Mouse (Mus musculus): ENCODE data around the gene Prss53. TPM values are rescaled to one million over a fixed set of nuclear protein-coding genes. Genes with fewer than 3 reads are reported as not detected.

Gene Prss53
- polyA plus RNA-seq, 1 experiment from 2014 or later: 1.2 TPM

GRCm38 (mm10) chr7:127894480-127894879, 3.7 kb upstream of the Prss53 start:
- H3K4me2 ChIP-seq: peak overlapping the region; percentile 88
- WGBS: 67% methylated on average over 5 of the region's 5 CpGs
- H3K9me3 ChIP-seq (replicated peaks): no peaks in the 10 kb centered on the region
- peak overlapping the region; percentile 68 for H3K9ac ChIP-seq
- H3K36me3 ChIP-seq: peaks cover 16% of the 10 kb centered on the region; the same call in 1 of the 2 replicates
- no peak overlapping the region; the same call in 1 of the 2 replicates for H3K27ac ChIP-seq
- ATAC-seq (replicated peaks; ENCODE audit: insufficient number of reproducible peaks, insufficient read depth, low FRiP score, low read depth): no peak
- peak overlapping the region; percentile 70 for H3K4me3 ChIP-seq
- no peaks in the 10 kb centered on the region for H3K27me3 ChIP-seq
- peaks cover 14% of the 10 kb centered on the region for H3K4me1 ChIP-seq (replicated peaks)

GRCm38 (mm10) chr7:127888821-127889220, 1.9 kb downstream of the Prss53 start:
- peaks cover 19% of the 10 kb centered on the region for H3K4me1 ChIP-seq (replicated peaks)
- no peaks in the 10 kb centered on the region for H3K27me3 ChIP-seq
- no peak overlapping the region for H3K4me2 ChIP-seq
- no peak overlapping the region for H3K27ac ChIP-seq
- 54% methylated on average over 3 of the region's 3 CpGs for WGBS
- no peak overlapping the region for H3K9ac ChIP-seq
- H3K36me3 ChIP-seq: peaks cover 54% of the 10 kb centered on the region
- H3K9me3 ChIP-seq (replicated peaks): no peaks in the 10 kb centered on the region
- H3K4me3 ChIP-seq: no peak overlapping the region
- no peak for ATAC-seq (replicated peaks; ENCODE audit: insufficient number of reproducible peaks, insufficient read depth, low FRiP score, low read depth)

- Histone ChIP-seq H3K4me2 (no peak overlapping the region), H3K4me3 (no peak overlapping the region), H3K27me3 (no peaks in the 10 kb centered on the region), H3K27ac (no peak overlapping the region), H3K4me1 (replicated peaks) (peaks cover 29% of the 10 kb centered on the region), H3K9me3 (replicated peaks) (no peaks in the 10 kb centered on the region), H3K36me3 (peaks cover 53% of the 10 kb centered on the region), H3K9ac (no peak overlapping the region)
- ATAC-seq (replicated peaks; ENCODE audit: insufficient number of reproducible peaks, insufficient read depth, low FRiP score, low read depth): no peak
- 75% methylated on average over 3 of the region's 3 CpGs for WGBS
These were observed 3.0 kb downstream of the Prss53 start for GRCm38 (mm10) chr7:127887781-127888180.

- Histone ChIP-seq H3K36me3 (peaks cover 59% of the 10 kb centered on the region), H3K9me3 (replicated peaks) (no peaks in the 10 kb centered on the region), H3K4me2 (no peak overlapping the region), H3K27me3 (no peaks in the 10 kb centered on the region), H3K4me1 (replicated peaks) (peaks cover 33% of the 10 kb centered on the region), H3K4me3 (no peak overlapping the region), H3K9ac (no peak overlapping the region), H3K27ac (no peak overlapping the region)
- ATAC-seq (replicated peaks; ENCODE audit: insufficient number of reproducible peaks, insufficient read depth, low FRiP score, low read depth): no peak
- WGBS: 74% methylated on average over 8 of the region's 8 CpGs
These were observed 3.6 kb downstream of the Prss53 start for GRCm38 (mm10) chr7:127887191-127887590.

GRCm38 (mm10) chr7:127886551-127886950, 4.2 kb downstream of the Prss53 start:
- WGBS: 87% methylated on average over 6 of the region's 6 CpGs
- Histone ChIP-seq H3K36me3 (peaks cover 65% of the 10 kb centered on the region), H3K9me3 (replicated peaks) (no peaks in the 10 kb centered on the region), H3K27me3 (no peaks in the 10 kb centered on the region), H3K9ac (no peak overlapping the region), H3K4me3 (no peak overlapping the region), H3K4me1 (replicated peaks) (peaks cover 33% of the 10 kb centered on the region), H3K27ac (no peak overlapping the region), H3K4me2 (no peak overlapping the region)
- ATAC-seq (replicated peaks; ENCODE audit: insufficient number of reproducible peaks, insufficient read depth, low FRiP score, low read depth): no peak

GRCm38 (mm10) chr7:127885951-127886350, 4.8 kb downstream of the Prss53 start:
- Histone ChIP-seq H3K36me3 (peaks cover 71% of the 10 kb centered on the region), H3K9ac (no peak overlapping the region), H3K27me3 (no peaks in the 10 kb centered on the region), H3K9me3 (replicated peaks) (no peaks in the 10 kb centered on the region), H3K4me1 (replicated peaks) (peaks cover 33% of the 10 kb centered on the region), H3K4me2 (no peak overlapping the region), H3K4me3 (no peak overlapping the region), H3K27ac (no peak overlapping the region)
- ATAC-seq (replicated peaks; ENCODE audit: insufficient number of reproducible peaks, insufficient read depth, low FRiP score, low read depth): no peak
- WGBS: 57% methylated on average over 6 of the region's 6 CpGs

- no peak overlapping the region for H3K9ac ChIP-seq
- H3K4me3 ChIP-seq: no peak overlapping the region
- H3K27ac ChIP-seq: no peak overlapping the region
- no peak overlapping the region for H3K4me2 ChIP-seq
- WGBS: 84% methylated on average over 12 of the region's 12 CpGs
- no peaks in the 10 kb centered on the region for H3K9me3 ChIP-seq (replicated peaks)
- no peaks in the 10 kb centered on the region for H3K27me3 ChIP-seq
- no peak for ATAC-seq (replicated peaks; ENCODE audit: insufficient number of reproducible peaks, insufficient read depth, low FRiP score, low read depth)
- peaks cover 69% of the 10 kb centered on the region for H3K36me3 ChIP-seq
- H3K4me1 ChIP-seq (replicated peaks): peaks cover 35% of the 10 kb centered on the region
These were observed 10.3 kb downstream of the Prss53 start for GRCm38 (mm10) chr7:127880431-127880830.

- 95% methylated on average over 9 of the region's 9 CpGs for WGBS
- Histone ChIP-seq H3K27me3 (no peaks in the 10 kb centered on the region), H3K4me1 (replicated peaks) (peaks cover 36% of the 10 kb centered on the region), H3K4me2 (no peak overlapping the region), H3K9me3 (replicated peaks) (no peaks in the 10 kb centered on the region), H3K4me3 (no peak overlapping the region), H3K36me3 (peaks cover 61% of the 10 kb centered on the region), H3K9ac (no peak overlapping the region), H3K27ac (no peak overlapping the region)
- no peak for ATAC-seq (replicated peaks; ENCODE audit: insufficient number of reproducible peaks, insufficient read depth, low FRiP score, low read depth)
These were observed 11.5 kb downstream of the Prss53 start for GRCm38 (mm10) chr7:127879301-127879700.

- H3K4me2 ChIP-seq: peak within 1 kb of the TSS; percentile 86
- peak; percentile 49 for ATAC-seq (replicated peaks; ENCODE audit: insufficient number of reproducible peaks, insufficient read depth, low FRiP score, low read depth)
- H3K27me3 ChIP-seq: no peaks in the 10 kb centered on the region
- H3K4me1 ChIP-seq (replicated peaks): peaks cover 25% of the 10 kb centered on the region
- peaks cover 36% of the 10 kb centered on the region for H3K36me3 ChIP-seq
- WGBS: under 1% methylated on average over 60 of the region's 60 CpGs
- peak within 1 kb of the TSS; percentile 99 for H3K27ac ChIP-seq
- no peaks in the 10 kb centered on the region for H3K9me3 ChIP-seq (replicated peaks)
- peak within 1 kb of the TSS; percentile 88 for H3K4me3 ChIP-seq
- peak within 1 kb of the TSS; percentile 96 for H3K9ac ChIP-seq
These were observed 14.1 kb downstream of the Prss53 start, which contains the start of gene Zfp668 for GRCm38 (mm10) chr7:127876467-127877348. Gene Zfp668, minus strand, starts transcription at chr7:127876828.

- peak; percentile 88 for ATAC-seq (replicated peaks; ENCODE audit: insufficient number of reproducible peaks, insufficient read depth, low FRiP score, low read depth)
- Histone ChIP-seq H3K4me2 (peak within 1 kb of the TSS; percentile 86), H3K4me3 (peak within 1 kb of the TSS; percentile 88), H3K9me3 (replicated peaks) (no peaks in the 10 kb centered on the region), H3K27me3 (no peaks in the 10 kb centered on the region), H3K27ac (peak within 1 kb of the TSS; percentile 99), H3K4me1 (replicated peaks) (peaks cover 25% of the 10 kb centered on the region), H3K9ac (peak within 1 kb of the TSS; percentile 96), H3K36me3 (peaks cover 30% of the 10 kb centered on the region)
- under 1% methylated on average over 41 of the region's 41 CpGs for WGBS
These were observed 14.7 kb downstream of the Prss53 start, which contains the start of gene Zfp646 for GRCm38 (mm10) chr7:127876041-127876466. Gene Zfp646, plus strand, starts transcription at chr7:127876221.

- WGBS: under 1% methylated on average over 43 of the region's 43 CpGs
- Histone ChIP-seq H3K4me1 (replicated peaks) (peaks cover 25% of the 10 kb centered on the region), H3K9me3 (replicated peaks) (no peaks in the 10 kb centered on the region)
These were observed 15.2 kb downstream of the Prss53 start for GRCm38 (mm10) chr7:127875627-127876001.

More at GRCm38 (mm10) chr7:127875627-127876001, 15.2 kb downstream of the Prss53 start:
- Histone ChIP-seq H3K9ac (peak overlapping the region; percentile 96), H3K27ac (peak overlapping the region; percentile 99), H3K27me3 (no peaks in the 10 kb centered on the region), H3K4me2 (peak overlapping the region; percentile 86), H3K36me3 (peaks cover 25% of the 10 kb centered on the region), H3K4me3 (peak overlapping the region; percentile 88)
- ATAC-seq (replicated peaks; ENCODE audit: insufficient number of reproducible peaks, insufficient read depth, low FRiP score, low read depth): peak; percentile 95

Measured in heart, embryonic 15.5 days (tissue).